Mouse (Mus musculus): ENCODE measurements around the gene 4930524B15Rik.

4930524B15Rik gene

GRCm38 (mm10) chr11:32028605-32029004 is 63.2 kb downstream of the 4930524B15Rik start:
- in situ Hi-C loops (cut with MboI; ENCODE audit: low sequenced_read_pairs), result no loop called here

Data from CH12F3 (cell line).